Mouse (Mus musculus): ENCODE data around the gene Ctcfl.
"Not testable (repeated sequence)": the region's sequence is repeated elsewhere in the genome, so short reads cannot be mapped to it uniquely, and the experiment has no call there.

The Ctcfl gene

DNA sequence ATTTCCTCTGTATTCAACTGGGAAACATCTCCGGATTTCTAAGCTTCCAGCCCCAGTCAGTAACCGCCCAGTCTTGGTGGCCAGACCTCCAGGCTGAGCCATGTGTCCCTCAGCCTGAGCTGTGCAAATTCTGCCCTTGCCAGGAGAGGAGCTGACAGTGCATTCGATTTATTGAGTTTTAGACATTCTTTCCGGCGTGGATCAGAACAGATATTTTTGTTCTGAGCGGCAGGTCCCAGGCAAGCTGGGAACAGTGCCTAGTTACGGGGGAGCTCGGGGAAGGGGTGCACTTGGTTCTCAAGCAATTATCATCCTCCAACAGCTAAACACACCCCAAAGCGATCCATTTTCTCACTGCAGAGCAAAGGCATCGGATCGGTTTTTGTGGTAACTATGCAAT is 24.3 kb upstream of the Ctcfl start:
- in situ Hi-C loops (cut with MseI, MboI) = no loop called here

DNA sequence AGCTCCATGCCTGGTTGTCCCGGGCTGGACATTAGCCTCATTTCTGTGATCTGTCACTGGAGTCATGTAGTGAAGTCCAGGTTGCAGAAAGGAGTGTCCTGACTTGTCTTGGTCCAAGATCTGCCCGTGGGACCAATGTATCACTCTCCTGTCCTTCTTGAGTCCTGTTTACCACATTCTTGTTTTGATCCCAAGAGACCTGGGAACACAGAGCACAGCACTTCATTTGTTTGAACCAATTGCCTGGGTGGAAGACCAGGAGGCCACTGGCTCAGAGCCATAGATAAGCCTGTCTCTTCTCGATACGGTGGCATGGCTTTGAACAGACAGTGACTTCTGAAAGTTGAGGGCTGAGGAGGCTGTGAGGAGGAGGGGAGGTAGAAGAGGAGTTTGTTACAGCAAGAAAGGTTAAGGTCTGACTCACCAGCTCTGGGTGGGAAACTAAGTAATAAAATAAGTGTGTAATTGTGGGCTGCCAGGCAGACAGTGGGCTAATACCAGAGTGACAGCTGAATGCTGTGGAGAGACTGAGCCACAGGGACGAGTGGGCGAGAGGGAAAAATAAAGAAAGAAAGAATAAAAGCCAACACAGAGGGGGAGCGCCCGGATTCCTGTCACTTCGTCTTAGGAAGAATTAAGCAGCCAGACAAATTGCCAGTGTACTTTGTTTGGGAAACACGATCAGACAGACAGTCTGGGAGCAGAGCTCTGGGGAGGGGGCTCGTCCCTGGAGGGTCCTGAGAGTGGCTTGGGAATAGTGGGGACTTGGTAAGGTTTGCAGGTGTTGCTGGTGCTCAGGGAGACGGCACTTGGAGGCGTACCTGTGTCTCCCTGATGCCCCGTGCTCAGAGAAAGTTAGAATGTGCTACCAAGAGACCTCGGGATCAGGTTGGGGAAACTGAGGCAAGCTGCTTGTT is 19.3 kb upstream of the Ctcfl start:
- in situ Hi-C loops (cut with MseI, MboI) = no loop called here

DNA sequence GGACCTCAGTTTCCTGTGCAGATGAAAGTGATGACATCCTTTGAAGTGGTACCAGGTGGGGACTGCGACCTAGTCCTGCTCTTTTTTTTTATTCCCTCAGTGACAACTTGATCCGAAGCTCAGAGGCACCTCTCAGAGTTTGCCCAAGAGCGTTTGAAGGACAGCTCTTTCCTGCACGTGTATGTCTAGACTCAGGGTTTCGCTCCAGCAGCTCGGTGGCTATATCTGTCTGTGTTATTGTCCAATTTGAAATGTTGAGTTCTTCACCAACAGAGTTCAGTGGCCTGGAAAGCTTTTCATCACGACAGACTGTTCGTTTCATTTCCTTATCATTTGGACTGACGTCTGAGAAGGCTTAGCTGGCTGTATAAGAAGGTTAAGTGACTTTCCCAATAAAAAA is 15.4 kb upstream of the Ctcfl start:
- in situ Hi-C loops (cut with MseI, MboI) = no loop called here

DNA sequence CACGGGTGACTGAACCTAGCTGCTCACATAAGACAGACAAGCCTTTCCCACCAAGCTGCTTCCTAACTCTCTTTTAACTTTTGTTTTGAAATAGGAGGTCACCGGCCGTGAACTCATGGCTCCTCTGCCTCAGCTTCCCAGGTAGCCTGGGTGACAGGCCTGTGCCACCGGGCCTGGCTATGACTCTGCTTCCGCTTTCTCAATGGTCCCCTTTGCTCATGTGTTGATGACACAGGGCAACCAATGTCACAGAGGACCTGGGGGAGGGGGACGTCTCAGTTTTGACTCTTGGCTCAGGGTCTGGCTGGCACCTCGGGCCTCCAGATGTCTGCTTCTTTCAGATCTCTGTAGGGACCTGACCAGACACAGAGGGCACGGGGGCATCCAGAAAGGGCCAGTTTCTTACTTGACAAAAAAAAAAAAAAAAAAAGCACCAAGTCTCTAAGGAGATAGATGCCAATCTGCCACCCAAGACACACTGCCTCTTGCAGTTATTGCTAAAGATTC is 13.5 kb upstream of the Ctcfl start:
- in situ Hi-C loops (cut with MseI, MboI) = no loop called here

DNA sequence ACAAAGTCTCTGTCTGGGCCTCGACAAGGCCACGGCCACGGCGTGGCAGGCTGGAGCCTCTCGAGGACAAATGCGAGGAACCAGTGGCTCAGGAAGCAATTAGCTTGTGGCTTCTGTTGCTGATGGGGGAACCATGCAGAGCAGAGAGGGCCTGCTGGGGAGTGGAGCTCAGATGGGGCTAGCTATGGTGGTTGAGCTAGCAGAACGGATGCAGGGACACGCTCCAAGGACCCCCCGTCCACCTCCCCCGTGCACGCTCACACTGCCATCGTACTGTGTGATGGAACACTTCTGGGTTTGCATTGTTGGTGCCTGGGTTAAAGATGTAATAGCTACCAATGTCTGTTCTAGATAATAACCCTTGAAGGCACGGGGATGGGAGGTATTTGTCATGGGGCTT is 12.9 kb upstream of the Ctcfl start:
- in situ Hi-C loops (cut with MseI, MboI) = no loop called here

DNA sequence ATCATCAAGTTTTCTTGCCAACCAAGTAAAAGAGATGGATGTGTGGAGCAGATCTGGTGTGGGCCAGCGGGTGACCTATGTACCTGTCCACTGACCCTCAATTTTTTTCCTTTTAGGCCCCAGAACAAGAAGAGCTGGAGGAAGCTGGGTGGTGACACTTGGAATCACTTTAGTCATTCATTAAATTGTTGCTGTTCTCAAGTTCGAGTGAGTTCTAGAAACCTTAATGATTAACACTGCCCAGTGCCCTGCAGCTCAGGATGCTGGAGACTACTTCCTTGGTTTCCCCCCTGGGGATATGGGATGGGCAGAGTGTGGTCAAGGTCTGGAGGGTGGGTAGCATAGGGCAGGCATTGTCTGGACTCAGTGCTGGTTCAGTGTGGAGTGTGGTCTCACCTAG is 9.8 kb upstream of the Ctcfl start:
- in situ Hi-C loops (cut with MseI, MboI) = no loop called here

DNA sequence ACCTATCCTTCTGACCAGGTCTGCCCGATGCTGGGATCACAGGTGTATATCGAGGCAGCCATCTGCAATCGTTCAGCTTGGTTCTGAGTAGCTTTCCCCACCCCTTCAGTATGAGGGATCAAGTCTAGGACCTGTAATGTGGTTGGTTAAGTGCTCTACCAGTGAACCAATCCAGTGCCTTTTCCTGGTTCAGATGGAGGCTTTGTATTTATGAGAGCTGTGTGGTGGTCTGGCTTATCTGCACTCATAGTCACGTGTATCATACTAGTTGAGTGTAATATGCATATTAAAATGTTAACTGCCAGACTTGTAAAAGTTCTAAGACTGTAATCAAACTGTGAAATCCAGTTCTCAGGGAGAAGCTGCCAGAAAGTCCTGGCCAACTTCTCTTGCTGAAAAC is 7.1 kb upstream of the Ctcfl start:
- in situ Hi-C loops (cut with MseI, MboI) = no loop called here

DNA sequence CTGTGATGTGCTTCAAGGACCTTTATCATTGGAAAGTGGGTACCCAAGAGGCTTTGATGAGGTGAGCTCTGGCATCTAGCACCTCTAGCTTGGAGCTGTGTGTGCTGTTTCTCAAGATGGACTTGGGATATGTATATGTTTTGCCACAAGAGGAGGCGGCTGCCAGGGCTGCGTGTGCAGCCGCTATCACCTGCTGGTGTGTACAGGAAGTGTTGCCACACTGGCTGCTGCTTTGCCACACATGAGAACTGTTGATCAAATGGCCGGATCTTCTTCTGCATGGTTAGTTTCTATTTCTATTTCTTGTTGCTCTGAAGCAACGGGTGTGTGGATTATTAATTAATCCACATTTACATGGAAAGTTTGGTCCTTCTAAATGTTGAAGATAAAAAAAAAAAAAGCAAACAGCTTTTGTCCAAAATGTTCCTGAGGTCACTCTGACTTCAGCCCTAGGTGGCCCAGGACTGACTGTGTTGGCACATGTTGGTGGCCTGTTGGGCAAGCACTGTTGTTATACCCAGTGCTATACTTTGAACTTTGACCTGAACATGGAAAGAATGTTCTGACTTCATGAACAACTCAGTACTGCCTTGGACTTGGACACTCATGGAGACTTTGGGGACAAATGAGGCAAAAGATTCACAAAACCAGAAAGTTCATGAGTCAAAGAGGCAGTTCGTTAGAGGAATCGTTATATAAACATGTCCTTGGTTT is 4.9 kb upstream of the Ctcfl start:
- in situ Hi-C loops (cut with MseI, MboI) = no loop called here

DNA sequence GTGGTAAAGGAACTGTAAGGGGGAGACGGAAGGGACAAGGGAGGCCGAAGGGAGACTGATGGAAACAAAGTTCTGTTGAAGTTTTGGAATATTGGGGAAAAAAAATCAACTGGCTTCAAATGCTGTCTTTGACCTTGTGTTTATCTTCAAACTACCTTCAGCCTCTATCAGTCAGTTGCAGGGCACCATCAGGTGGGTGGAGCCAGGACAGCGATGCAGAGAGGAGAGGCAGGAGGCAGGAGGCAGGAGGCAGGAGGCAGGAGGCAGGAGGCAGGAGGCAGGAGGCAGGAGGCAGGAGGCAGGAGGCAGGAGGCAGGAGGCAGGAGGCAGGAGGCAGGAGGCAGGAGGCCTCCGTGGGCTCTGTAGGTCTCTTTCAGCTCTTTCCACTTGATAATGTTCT is 792 bp upstream of the Ctcfl start:
- in situ Hi-C loops (cut with MseI, MboI) = not testable (repeated sequence)

DNA sequence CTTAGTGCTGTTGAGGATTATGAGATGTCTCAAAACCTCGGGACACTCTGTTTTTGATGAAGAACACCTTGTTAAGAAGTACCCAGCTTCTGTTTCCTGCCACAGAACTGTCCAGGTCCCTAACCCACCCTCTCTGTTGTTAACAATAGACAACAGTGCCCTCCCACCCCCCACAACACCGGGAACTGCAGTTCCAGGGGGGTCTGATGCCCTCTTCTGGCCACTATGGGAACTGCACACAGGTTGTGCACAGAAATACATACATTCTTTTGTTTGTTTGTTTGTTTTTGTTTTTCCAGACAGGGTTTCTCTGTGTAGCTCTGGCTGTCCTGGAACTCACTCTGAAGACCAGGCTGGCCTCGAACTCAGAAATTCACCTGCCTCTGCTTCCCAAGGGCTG is 5.5 kb downstream of the Ctcfl start:
- in situ Hi-C loops (cut with MseI, MboI) = loop anchor here in 1 of 2 experiments (10.0 kb wide), 1 partner anchor 441 kb away; no protein-coding TSS in a partner anchor

DNA sequence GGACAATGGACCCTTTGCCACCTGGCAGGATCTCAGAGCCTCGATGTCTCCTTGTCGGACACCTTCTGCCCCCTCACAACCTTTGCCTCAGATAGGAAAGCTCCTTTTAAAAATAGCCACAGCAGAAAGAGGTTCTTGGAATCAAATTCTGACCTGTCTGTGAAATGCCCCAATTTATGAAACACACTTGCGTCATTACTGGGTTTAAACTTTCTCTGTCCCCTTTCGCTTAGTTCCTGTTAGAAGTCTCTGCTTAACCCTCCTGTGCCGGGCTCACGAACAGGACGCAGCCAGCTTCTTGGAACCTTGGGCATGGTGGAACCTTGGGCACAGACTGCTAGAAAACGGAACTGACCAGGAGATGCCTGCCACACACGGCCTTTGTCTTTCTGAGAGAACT is 8.8 kb downstream of the Ctcfl start:
- in situ Hi-C loops (cut with MseI, MboI) = loop anchor here in 1 of 2 experiments (10.0 kb wide), 1 partner anchor 444 kb away; no protein-coding TSS in a partner anchor

DNA sequence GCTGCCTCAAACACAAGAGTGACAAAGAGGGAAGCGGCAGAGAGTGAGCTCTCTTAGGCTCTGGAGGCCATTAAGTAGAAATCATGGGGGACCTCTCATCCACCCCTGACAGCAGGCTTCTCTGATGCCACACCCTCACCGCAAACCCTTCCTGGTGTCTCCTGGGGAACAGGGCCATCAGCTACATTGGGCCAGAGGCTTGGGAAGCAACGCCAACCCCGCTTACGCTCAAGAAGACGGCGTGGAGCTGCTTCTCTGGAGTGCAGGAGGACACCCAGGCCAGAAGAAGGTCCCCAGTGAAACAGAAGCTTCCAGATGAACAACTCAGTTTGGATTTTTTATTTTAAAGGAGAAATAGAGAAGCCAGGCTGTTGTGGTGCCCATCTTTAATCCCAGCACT is 9.8 kb downstream of the Ctcfl start:
- in situ Hi-C loops (cut with MseI, MboI) = loop anchor here (5.0 to 10.0 kb wide), 2 partner anchors 73 to 445 kb away; no protein-coding TSS in a partner anchor

DNA sequence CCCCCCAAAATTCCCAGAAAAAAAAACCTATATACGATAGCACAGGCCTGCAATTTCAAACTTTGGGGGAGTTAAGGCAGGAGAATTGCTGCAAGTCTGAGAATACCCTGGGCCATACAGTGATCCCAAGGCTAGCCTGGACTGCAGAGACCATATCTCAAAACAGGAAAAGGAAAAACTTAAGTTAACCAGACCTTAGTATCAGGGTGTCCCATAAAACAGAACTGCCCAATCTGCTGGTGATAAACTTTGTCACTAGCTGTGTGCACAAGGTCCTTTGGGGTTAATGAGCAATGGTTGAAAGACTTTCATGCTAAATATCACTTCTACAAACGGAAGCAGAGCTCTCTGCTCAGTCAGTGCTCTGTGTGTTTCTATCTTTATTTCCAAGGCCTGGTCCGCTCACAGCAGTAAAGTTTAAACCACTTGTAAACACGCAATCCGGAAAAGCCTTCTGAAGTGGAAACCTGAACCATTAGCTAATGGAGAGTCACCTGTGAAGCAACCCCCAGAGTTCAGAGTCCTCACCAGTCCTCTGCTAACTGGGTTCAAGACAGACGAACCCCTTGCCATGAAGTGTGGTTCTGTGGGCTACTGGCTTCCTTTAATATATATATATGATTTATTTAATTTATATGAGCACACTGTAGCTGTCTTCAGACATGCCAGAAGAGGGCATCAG is 10.7 kb downstream of the Ctcfl start:
- in situ Hi-C loops (cut with MseI, MboI) = loop anchor here (5.0 to 10.0 kb wide), 2 partner anchors 74 to 446 kb away; no protein-coding TSS in a partner anchor

DNA sequence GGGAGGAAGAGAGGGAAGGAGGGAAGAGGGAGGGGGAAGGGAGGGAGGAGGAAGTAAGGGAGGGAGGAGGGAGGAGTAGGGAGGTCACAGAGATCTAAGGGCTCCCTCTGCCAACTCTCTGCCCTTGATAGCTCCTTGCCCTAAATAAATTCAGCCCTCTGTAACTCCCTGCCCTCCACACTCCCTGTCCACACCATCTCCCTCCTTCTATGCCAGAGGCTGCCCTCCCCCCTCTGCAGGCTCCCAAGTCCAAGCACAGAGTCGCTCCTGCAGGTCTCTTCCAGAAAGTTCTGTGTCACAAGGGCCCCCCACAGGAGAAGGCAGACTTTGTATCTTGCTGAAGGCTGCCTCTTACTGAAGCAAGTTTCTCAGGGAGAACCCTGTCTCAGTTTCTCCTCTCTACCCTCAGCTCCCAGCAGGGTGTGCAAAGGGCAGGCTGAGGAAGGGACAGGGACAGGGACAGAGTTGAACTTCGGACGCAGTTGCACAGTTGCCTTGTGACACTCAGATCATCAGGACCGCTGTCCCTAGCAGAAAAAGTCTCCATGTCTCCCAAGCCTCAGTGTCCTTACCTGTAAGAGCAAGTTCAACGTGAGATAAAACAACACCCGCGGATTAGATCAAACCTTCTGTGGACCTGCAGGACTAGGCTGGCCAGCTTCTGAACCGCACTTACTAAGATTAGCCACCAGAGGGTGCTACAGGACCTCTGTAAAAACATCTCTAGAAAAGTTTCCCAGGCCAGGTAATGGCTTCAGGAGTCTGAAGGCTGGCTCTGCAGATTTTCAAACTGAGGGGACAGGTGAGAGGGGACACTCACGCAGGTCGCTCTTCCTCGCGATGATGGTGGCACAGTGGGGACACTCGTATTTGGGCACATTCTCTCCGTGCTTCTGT is 12.2 kb downstream of the Ctcfl start:
- in situ Hi-C loops (cut with MseI, MboI) = loop anchor here (5.0 to 10.0 kb wide), 2 partner anchors 75 to 448 kb away; no protein-coding TSS in a partner anchor

DNA sequence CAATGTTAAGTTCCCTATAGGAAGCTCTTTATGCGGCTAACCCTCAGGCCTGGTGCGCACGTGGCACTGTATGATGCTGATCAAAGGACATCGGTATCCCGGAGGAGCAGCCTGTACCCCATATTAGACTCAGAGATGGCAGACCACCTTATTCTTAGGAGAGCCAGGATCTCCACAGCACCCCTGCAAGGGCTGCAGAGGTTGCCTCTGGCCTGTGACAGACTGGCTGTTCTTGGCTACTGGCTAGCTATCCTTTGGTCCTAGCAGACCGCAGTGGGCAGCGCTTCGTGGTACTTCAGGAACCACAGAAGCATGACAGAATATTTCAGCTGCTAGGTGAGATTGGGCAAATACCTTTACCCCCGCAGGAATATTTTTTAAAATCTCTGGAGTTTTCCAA is 12.9 kb downstream of the Ctcfl start:
- in situ Hi-C loops (cut with MseI, MboI) = loop anchor here (5.0 to 10.0 kb wide), 2 partner anchors 76 to 448 kb away; no protein-coding TSS in a partner anchor

DNA sequence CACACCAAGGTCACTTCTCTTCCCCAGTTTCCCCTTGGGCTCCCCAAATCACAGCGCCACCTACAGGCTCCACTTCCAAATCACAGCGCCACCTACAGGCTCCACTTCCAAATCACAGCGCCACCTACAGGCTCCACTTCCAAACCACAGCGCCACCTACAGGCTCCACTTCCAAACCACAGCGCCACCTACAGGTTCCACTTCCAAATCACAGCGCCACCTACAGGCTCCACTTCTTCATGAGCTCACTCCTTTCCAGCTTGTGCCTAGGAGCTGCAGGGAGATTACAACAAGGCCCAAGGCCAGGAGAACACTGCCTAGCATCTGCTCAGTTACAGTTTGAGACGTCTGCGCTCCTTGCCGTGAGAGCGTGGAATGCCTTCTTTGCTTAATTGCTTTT is 22.0 kb downstream of the Ctcfl start:
- in situ Hi-C loops (cut with MseI, MboI) = not testable (repeated sequence)

DNA sequence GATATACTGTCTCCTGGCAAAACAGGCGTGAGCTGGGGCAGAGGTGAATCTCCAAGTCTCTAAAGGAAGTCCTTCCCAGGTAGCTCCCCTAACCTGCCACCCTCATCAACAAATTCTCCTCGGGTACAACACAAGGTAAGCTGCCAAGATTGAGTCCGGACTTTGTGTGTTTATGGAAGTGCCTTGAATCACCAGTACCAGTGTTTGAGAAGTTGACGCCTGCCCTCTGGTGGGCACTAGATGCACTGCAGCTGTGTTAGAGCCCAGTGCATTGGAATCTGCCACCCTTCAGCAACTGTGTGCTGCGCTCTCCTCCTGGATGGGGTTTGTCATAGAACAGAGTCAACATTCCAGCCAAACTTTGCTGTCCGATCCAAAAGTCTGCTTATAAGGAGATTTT is 29.9 kb downstream of the Ctcfl start:
- in situ Hi-C loops (cut with MseI, MboI) = loop anchor here in 1 of 2 experiments (10.0 kb wide), 2 partner anchors 95 to 245 kb away; no protein-coding TSS in a partner anchor

DNA sequence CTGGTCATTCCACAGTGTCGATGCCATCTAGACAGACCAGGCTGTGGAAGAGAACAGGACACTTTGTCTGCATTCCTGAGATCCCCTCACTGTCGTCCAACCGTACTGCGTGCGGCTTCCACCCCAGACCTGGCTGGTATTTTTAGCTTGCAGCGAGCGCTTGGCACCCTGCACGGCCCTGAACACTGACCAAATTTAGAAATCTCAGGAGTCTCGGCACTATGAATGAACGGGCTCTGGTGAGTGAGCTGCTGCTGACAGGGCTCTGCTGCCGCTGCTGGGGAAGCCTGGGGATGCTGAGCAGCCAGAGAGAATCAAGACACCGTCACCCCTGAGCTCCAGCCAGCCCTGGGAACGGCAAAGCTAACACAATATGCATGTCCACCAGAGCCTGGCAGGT is 31.9 kb downstream of the Ctcfl start:
- in situ Hi-C loops (cut with MseI, MboI) = loop anchor here in 1 of 2 experiments (10.0 kb wide), 2 partner anchors 93 to 243 kb away; no protein-coding TSS in a partner anchor

DNA sequence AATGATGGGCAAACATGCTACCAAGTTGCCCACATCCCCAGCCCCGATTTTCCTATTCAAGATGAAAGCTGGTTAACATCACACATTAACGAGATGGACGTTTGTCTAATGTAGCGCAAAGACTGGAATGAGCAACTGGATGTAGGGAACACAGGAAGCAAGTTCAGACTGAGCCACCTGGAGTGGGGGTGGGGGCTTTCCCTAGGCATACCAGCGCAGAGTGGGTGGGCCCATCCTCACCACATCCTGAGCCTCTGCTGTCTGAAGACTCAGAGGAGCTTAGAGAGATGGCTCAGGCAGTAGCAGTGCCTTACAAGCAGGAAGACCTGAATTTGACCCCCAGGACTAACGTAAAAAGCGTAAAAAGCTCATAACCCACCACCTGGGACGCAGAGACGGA is 33.6 kb downstream of the Ctcfl start:
- in situ Hi-C loops (cut with MseI, MboI) = loop anchor here in 1 of 2 experiments (10.0 kb wide), 2 partner anchors 91 to 241 kb away; no protein-coding TSS in a partner anchor

DNA sequence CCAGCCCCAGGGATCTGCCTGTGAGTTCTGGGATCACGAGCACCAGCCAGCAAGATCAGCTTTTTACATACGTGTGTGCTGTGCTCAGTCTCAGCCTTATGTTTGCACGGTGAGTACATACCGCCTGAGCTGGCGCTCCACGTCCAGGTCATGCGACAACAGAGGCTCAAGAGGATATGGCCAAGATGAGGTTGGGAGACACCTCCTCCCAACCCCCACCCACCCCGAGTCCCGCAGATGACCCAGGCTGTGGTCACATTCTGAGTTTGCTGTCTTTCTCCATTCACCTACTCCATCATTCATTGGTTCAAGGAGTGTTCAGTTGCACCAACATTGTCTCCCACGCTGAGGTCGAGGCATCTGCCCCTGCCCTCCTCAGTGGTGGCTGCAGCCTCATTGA is 34.5 kb downstream of the Ctcfl start:
- in situ Hi-C loops (cut with MseI, MboI) = loop anchor here (5.0 to 10.0 kb wide), 3 partner anchors 88 to 240 kb away; no protein-coding TSS in a partner anchor

All from mouse trophoblast stem cell (cell line).